Mouse (Mus musculus): ENCODE results near the gene Lfng. TPM values are rescaled to one million over a fixed set of nuclear protein-coding genes. Genes with fewer than 3 reads are reported as not detected.

The Lfng gene
- polyA plus RNA-seq, 1 experiment: 75.4 TPM

DNA sequence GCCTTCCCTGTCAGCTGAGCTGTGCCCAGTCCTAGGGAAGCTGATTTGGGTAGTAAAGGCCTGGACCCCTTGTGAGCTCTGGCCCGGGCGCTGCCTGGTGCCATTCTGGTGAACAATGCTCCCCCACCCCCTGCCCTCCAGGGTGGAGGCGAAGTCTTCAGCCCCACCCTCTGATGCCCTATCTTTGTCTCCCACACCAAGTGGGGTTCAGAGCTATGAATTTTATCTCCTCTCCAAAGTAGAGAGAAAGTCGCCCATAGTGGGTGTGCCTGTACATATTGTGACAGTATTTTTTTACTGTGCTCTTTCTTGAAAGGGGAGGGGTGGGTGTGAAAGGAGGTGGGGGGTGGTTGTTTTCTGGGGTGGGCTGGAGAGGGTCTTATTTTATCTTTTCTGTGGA, 7.7 kb downstream of the Lfng start:
- H3K4me1 ChIP-seq (ENCODE audit: control insufficient read depth, insufficient read depth, low read length): peaks cover 28% of the 10 kb centered on the region
- H3K4me3 ChIP-seq (ENCODE audit: insufficient read depth, low read length): no peak overlapping the region
- TF ChIP-seq CTCF (IDR thresholded peaks at IDR 0.05; ENCODE audit: low read depth, low read length) (no peak), POLR2A (IDR thresholded peaks at IDR 0.05; ENCODE audit: borderline replicate concordance, low read depth, low read length) (no peak)
- no peak overlapping the region for H3K27ac ChIP-seq (ENCODE audit: insufficient read depth, low read depth, low read length)

DNA sequence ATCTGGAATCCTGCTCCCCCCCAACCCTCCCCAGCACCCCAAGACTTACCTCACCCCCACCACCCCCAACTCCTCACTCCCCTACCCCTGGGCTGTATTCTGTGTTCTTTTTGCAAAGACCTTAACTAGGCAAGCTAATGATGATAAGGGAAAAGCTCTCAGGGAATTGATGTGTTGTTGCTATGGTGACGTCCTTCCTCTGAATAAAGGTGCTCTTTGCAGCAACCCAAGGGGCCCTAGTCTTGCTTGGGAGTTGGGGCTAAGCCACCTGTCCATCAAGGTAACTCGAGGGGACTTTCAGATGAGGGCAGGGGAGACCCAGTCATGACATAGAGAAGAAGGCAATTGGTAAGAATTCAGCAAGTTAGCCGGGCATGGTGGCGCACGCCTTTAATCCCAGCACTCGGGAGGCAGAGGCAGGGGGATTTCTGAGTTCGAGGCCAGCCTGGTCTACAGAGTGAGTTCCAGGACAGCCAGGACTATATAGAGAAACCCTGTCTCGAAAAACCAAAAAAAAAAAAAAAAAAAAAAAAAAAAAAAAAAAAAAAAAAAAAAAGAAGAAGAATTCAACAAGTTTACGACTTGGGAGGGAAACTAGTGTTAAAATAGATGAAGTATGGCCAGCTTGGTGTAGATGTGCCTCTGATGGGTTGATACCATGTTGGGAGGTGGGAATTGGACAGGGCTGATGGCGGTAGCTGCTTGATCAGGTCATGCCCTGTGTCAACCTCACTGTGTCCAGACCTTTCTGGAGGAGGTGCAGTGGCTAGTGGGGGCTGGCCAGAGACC, 8.4 kb downstream of the Lfng start:
- H3K4me1 ChIP-seq (ENCODE audit: control insufficient read depth, insufficient read depth, low read length): peaks cover 28% of the 10 kb centered on the region

DNA sequence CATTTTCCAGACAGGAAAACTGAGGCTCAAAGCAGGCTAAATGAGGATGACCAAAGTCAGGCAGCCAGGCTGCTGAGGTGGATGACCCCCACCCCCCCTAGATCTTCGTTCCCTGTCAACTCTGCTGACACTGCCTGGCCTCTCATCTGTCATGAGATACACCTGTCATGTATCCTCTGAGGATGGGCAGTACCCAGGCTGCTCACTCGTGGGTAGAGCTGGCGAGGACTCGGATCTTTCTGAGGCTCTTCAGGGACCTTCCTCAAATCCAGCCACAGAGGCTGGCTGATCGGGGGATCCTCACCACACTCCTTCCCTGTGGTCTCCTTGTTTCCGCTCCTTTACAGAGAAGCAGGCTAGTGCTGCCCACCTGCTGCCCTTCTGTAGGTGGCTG, 9.0 kb downstream of the Lfng start:
- H3K4me3 ChIP-seq (ENCODE audit: insufficient read depth, low read length): no peak overlapping the region

More for the DNA sequence above, 8.4 kb downstream of the Lfng start:
- no peak for TF ChIP-seq POLR2A (IDR thresholded peaks at IDR 0.05; ENCODE audit: borderline replicate concordance, low read depth, low read length)
- TF ChIP-seq CTCF (IDR thresholded peaks at IDR 0.05; ENCODE audit: low read depth, low read length): no peak
- Histone ChIP-seq H3K27ac (ENCODE audit: insufficient read depth, low read depth, low read length) (peak overlapping the region; percentile 91), H3K4me3 (ENCODE audit: insufficient read depth, low read length) (no peak overlapping the region)

DNA sequence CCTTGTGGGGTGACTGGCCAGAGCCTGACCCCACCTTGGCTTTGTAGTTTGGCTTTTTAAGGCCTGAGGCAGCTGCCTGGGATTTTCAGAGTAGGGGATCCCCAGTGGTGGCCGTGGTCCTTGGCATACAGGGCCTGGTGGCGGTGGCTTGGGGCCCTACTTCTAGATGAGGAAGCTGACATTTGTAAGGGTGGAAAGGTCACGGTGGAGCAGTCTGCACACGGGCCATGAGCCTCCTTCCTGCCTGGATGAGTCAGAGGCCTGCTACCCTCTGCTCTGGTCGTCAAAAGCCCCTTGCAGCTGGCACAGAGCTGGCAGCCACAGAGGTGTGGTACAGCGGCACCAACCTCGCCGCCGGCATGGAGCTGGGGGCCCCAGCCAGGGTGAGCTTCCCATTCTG, 9.6 kb downstream of the Lfng start:
- Histone ChIP-seq H3K4me3 (ENCODE audit: insufficient read depth, low read length) (peak overlapping the region; percentile 35), H3K27ac (ENCODE audit: insufficient read depth, low read depth, low read length) (peak overlapping the region; percentile 91), H3K4me1 (ENCODE audit: control insufficient read depth, insufficient read depth, low read length) (peaks cover 23% of the 10 kb centered on the region)
- TF ChIP-seq CTCF (IDR thresholded peaks at IDR 0.05; ENCODE audit: low read depth, low read length) (no peak), POLR2A (IDR thresholded peaks at IDR 0.05; ENCODE audit: borderline replicate concordance, low read depth, low read length) (no peak)

More for the DNA sequence above, 9.0 kb downstream of the Lfng start:
- TF ChIP-seq POLR2A (IDR thresholded peaks at IDR 0.05; ENCODE audit: borderline replicate concordance, low read depth, low read length): no peak
- TF ChIP-seq CTCF (IDR thresholded peaks at IDR 0.05; ENCODE audit: low read depth, low read length): no peak
- Histone ChIP-seq H3K27ac (ENCODE audit: insufficient read depth, low read depth, low read length) (peak overlapping the region; percentile 91), H3K4me1 (ENCODE audit: control insufficient read depth, insufficient read depth, low read length) (peaks cover 28% of the 10 kb centered on the region)

DNA sequence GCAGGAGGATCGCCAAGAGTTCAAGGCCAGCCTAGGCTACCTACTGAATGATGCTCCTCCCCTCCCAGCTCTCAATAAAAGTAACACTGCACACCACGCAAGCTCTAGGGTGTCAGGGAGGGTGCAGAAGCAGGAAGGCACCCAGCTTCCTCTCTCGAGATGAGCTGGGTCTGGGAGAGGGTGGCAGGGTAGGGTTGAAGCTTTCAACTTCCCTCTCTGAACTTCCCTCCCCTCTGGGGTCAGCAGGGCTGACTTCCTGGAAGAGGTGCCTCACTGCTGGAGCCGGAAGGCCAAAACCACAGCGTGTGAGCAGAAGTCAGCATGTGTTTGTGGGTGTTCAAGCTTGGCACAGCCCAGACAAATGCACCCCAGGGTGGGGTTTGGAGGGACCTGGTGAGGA, 10.6 kb downstream of the Lfng start:
- H3K27ac ChIP-seq (ENCODE audit: insufficient read depth, low read depth, low read length): peak overlapping the region; percentile 97
- H3K4me3 ChIP-seq (ENCODE audit: insufficient read depth, low read length): no peak overlapping the region
- TF ChIP-seq POLR2A (IDR thresholded peaks at IDR 0.05; ENCODE audit: borderline replicate concordance, low read depth, low read length) (no peak), CTCF (IDR thresholded peaks at IDR 0.05; ENCODE audit: low read depth, low read length) (no peak)
- H3K4me1 ChIP-seq (ENCODE audit: control insufficient read depth, insufficient read depth, low read length): peaks cover 22% of the 10 kb centered on the region

DNA sequence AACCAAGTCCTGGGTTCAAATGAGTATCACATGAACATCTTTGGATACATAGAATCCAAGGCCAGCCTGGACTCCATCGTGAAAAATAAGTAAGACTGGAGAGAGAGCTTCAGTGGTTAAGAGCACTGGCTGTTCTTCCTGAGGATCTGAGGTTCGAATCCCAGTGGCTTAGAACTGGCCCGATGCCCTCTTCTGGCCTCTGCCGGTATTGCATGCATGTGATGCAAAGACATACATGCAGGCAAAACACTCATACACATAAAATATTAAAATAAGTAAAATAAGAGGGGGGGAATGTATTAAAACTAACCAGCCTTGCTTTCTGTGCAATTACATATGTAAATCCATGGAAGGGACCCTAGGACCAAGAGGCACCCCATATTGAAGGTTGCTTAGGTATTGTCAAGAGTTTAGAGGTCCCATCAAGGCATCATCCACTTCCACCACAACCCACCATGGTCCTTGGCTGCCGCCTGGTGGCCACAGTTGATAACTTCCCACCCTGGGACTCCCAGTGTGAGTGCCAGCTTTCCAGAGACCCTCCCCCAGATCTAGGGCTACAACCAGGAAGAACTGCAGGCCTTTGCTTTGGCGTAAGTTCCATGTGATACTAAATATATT, 12.1 kb downstream of the Lfng start:
- no peak for TF ChIP-seq POLR2A (IDR thresholded peaks at IDR 0.05; ENCODE audit: borderline replicate concordance, low read depth, low read length)
- peak; percentile 78 for TF ChIP-seq CTCF (IDR thresholded peaks at IDR 0.05; ENCODE audit: low read depth, low read length)
- Histone ChIP-seq H3K4me3 (ENCODE audit: insufficient read depth, low read length) (no peak overlapping the region), H3K4me1 (ENCODE audit: control insufficient read depth, insufficient read depth, low read length) (peaks cover 22% of the 10 kb centered on the region), H3K27ac (ENCODE audit: insufficient read depth, low read depth, low read length) (no peak overlapping the region)

DNA sequence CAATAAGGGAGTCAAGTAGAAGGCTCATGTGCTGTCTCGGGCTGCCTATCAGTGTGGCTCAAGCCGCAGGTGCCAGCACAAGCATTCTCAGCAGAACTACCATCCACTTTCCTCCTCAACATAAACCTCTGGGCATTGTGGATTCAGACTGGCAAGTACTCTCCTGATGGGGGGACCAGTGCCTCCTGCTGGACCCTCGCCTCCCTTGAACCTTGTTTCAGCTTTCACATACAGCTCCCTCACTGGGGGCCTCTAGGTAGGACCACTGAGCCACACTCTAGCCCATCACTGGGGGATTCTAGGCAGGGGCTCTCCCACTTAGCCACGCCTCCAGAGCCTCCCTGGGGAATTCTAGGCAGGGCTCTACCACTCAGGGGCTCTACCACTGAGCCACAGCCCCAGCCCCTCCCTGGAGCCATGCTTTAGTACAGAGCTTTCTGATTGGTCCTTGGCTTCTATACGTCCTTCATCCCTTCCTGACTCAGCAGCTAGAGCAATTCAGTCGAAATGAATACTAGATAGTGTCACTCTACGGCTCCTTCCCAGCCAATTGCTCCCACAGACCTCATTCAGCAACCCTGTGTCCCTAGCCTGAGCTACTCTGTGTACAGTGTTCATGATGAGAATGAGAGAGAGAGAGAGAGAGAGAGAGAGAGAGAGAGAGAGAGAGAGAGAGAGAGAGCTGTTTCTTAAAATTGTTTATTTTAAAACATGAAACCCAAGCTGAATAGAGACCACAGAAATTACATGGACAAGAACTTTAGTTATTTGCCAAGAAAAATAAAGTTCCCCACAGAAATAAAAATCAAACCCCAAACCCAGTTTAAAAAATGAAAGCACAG, 13.0 kb downstream of the Lfng start:
- no peak for TF ChIP-seq POLR2A (IDR thresholded peaks at IDR 0.05; ENCODE audit: borderline replicate concordance, low read depth, low read length)
- no peak for TF ChIP-seq CTCF (IDR thresholded peaks at IDR 0.05; ENCODE audit: low read depth, low read length)
- Histone ChIP-seq H3K4me3 (ENCODE audit: insufficient read depth, low read length) (no peak overlapping the region), H3K4me1 (ENCODE audit: control insufficient read depth, insufficient read depth, low read length) (peaks cover 22% of the 10 kb centered on the region), H3K27ac (ENCODE audit: insufficient read depth, low read depth, low read length) (no peak overlapping the region)

DNA sequence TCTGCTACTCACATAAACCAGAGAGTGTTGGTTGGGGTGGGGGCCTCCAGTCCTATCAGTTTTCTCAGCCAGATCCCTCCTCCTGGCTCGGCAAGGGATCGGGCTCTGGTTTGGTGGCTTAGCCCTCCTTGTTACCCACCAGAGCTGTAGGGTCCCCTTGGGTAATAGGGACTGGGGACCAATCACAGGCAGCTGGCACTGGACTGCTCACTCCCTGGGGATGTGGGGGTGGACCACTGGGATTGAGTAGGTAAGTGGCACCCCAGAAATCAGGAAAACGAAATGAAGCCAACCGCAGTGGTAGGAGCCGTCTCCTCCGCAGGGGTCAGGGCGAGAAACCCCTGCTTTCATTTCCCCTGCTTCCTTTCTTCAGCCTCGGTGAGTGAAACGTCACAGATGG, 14.0 kb downstream of the Lfng start:
- TF ChIP-seq POLR2A (IDR thresholded peaks at IDR 0.05; ENCODE audit: borderline replicate concordance, low read depth, low read length) (no peak), CTCF (IDR thresholded peaks at IDR 0.05; ENCODE audit: low read depth, low read length) (no peak)
- Histone ChIP-seq H3K27ac (ENCODE audit: insufficient read depth, low read depth, low read length) (no peak overlapping the region), H3K4me1 (ENCODE audit: control insufficient read depth, insufficient read depth, low read length) (peaks cover 18% of the 10 kb centered on the region), H3K4me3 (ENCODE audit: insufficient read depth, low read length) (no peak overlapping the region)

DNA sequence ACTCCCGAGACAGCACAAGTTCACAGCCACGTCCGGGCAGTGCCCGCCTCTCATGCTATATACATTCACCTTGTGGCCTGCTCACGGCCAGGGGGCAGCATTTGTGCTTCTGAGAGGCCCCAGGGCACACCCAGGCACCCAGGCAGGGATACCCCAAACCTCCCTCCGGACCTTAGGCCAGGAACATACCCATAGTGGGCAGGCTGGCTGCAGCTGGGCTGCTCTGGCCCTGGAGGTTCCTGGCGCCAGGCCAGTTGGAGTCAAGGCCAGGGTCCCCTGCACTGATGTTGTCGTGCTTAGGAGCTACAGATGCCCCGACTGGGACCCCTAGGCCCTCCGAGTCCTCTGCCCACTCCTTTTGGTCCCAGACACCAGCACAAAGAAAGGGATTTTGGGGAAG, 14.4 kb downstream of the Lfng start:
- Histone ChIP-seq H3K27ac (ENCODE audit: insufficient read depth, low read depth, low read length) (no peak overlapping the region), H3K4me3 (ENCODE audit: insufficient read depth, low read length) (no peak overlapping the region), H3K4me1 (ENCODE audit: control insufficient read depth, insufficient read depth, low read length) (peaks cover 14% of the 10 kb centered on the region)
- TF ChIP-seq POLR2A (IDR thresholded peaks at IDR 0.05; ENCODE audit: borderline replicate concordance, low read depth, low read length) (no peak), CTCF (IDR thresholded peaks at IDR 0.05; ENCODE audit: low read depth, low read length) (no peak)
